Comparison of ENCODE assay signal across 8 mouse cellular contexts in the genomic region with DNA sequence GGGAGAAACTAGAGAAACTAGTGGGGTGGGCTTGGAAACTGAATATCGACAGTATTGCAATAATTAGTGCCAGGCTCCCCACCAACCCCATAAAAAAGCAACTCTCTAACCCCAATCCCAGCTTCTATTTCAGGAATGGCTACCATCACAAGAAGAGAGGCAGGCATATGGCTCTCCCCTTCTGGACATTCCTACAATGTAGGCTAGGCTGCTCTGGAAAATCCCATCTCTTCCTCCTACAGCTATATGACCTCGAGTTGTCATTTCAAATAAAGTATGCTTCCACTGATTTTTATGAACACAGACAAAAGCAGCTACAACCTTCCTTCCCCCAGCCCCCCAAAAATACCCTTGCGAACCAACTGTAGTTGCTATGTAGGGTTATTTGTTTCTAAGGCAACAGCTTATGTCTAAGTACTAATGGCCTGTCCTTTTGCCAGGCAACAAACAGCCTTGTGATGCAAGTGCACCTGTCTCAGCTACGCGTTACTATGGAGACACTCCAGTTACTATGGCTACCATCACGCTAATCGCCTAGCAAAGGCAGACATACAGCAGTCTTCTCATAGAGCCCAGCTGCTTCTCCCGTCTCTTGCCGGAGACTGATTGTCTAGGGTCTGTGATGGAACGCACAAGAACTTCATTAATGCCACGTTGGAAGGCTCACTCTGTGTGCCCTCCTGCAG.
A peak's percentile ranks its signal among the peaks of the same experiment; 100 is the strongest.
DNase-seq lines count a peak whose midpoint lies in the region; ATAC-seq and TF ChIP-seq lines count a peak whose summit lies in the region.

No protein-coding gene starts in this region.

- peak; percentile 99 for DNase-seq in brain, embryonic 14.5 days (ENCODE audit: low read depth)
- DNase-seq in embryo, embryonic 10.5 days (ENCODE audit: low spot score), result peak; percentile 84
- no peak for DNase-seq in natural killer cell, adult 2 months (ENCODE audit: low spot score in 2 of 2)
- DNase-seq in lung, postnatal 4 days, result no peak
- DNase-seq in heart, adult 18-20 months, result no peak
- DNase-seq in lung, postnatal 25 days (ENCODE audit: low spot score), result no peak

- H3K9ac ChIP-seq in hindbrain, embryonic 16.5 days (ENCODE audit: low read depth, low read length), result no peak overlapping the region; the same call in 1 of the 2 replicates
- H3K9ac ChIP-seq in midbrain, embryonic 12.5 days (replicated peaks), result no peak overlapping the region

- no peak for TF ChIP-seq CTCF in brain, embryonic 14.5 days (IDR thresholded peaks at IDR 0.05; ENCODE audit: borderline replicate concordance, extremely low read depth, insufficient read depth, insufficient read length)

- WGBS in hindbrain, embryonic 16.5 days, result 17% methylated on average over 11 of the region's 11 CpGs
- WGBS in midbrain, embryonic 12.5 days, result 19% methylated on average over 11 of the region's 11 CpGs

- H3K9me3 ChIP-seq in hindbrain, embryonic 16.5 days (ENCODE audit: control insufficient read depth, low read length), result no peaks in the 10 kb centered on the region
- H3K9me3 ChIP-seq in midbrain, embryonic 12.5 days, result no peaks in the 10 kb centered on the region

- H3K27me3 ChIP-seq in hindbrain, embryonic 16.5 days (replicated peaks; ENCODE audit: control insufficient read depth, insufficient read depth, low read length), result no peaks in the 10 kb centered on the region
- H3K27me3 ChIP-seq in midbrain, embryonic 12.5 days, result no peaks in the 10 kb centered on the region

- peaks cover 50% of the 10 kb centered on the region for H3K4me1 ChIP-seq in hindbrain, embryonic 16.5 days (ENCODE audit: control insufficient read depth, insufficient read depth, low read depth, low read length)
- peaks cover 74% of the 10 kb centered on the region for H3K4me1 ChIP-seq in midbrain, embryonic 12.5 days

- ATAC-seq in hindbrain, embryonic 16.5 days, result peak; percentile 95
- ATAC-seq in midbrain, embryonic 12.5 days (ENCODE audit: low FRiP score, low read depth), result peak; percentile 95

- H3K36me3 ChIP-seq in hindbrain, embryonic 16.5 days (ENCODE audit: control insufficient read depth, insufficient read depth, low read length), result no peaks in the 10 kb centered on the region
- H3K36me3 ChIP-seq in midbrain, embryonic 12.5 days, result no peaks in the 10 kb centered on the region

- no peak overlapping the region for H3K4me3 ChIP-seq in hindbrain, embryonic 16.5 days (ENCODE audit: low read length)
- H3K4me3 ChIP-seq in midbrain, embryonic 12.5 days, result no peak overlapping the region

- no peak for TF ChIP-seq POLR2A in brain, embryonic 14.5 days (IDR thresholded peaks at IDR 0.05; ENCODE audit: borderline replicate concordance, extremely low read depth, insufficient read depth, insufficient read length, poor library complexity, severe bottlenecking)

- H3K27ac ChIP-seq in hindbrain, embryonic 16.5 days (ENCODE audit: low read depth, low read length), result peak overlapping the region; percentile 88
- peak overlapping the region; percentile 84 for H3K27ac ChIP-seq in midbrain, embryonic 12.5 days (replicated peaks)

- peak overlapping the region; percentile 42 for H3K4me2 ChIP-seq in hindbrain, embryonic 16.5 days (ENCODE audit: low read length)
- H3K4me2 ChIP-seq in midbrain, embryonic 12.5 days (replicated peaks), result peak overlapping the region; percentile 11

Comparison
In these comparisons a context has a peak if more than half of its experiments do, and no peak if none do; other contexts are left out.
1. DNase-seq: peak in brain, embryonic 14.5 days (single experiment) and embryo, embryonic 10.5 days (single experiment); none in natural killer cell, adult 2 months (0 of 2), lung, postnatal 4 days (0 of 2), heart, adult 18-20 months (0 of 2) and lung, postnatal 25 days (single experiment).